Mouse (Mus musculus): ENCODE measurements around the gene Alpl. TPM values are rescaled to one million over a fixed set of nuclear protein-coding genes. Genes with fewer than 3 reads are reported as not detected.

Gene Alpl
- polyA plus RNA-seq, 1 experiment, result 1.2 TPM

GRCm38 (mm10) chr4:137812946-137813708, 16.9 kb upstream of the Alpl start:
- no peaks in the 10 kb centered on the region for H3K4me1 ChIP-seq (ENCODE audit: control insufficient read depth)
- no peak for TF ChIP-seq GATA1 (IDR thresholded peaks at IDR 0.05; ENCODE audit: low read length)
- no peaks in the 10 kb centered on the region for H3K36me3 ChIP-seq (ENCODE audit: control insufficient read depth)
- H3K27me3 ChIP-seq (ENCODE audit: control insufficient read depth), result peaks cover 2% of the 10 kb centered on the region; the same call in 1 of the 2 replicates
- no peak overlapping the region for H3K4me3 ChIP-seq (replicated peaks)
- no peaks in the 10 kb centered on the region for H3K9me3 ChIP-seq (ENCODE audit: control insufficient read depth, low read length)

- peaks cover 2% of the 10 kb centered on the region for H3K27me3 ChIP-seq (ENCODE audit: control insufficient read depth)
- TF ChIP-seq TAL1 (IDR thresholded peaks at IDR 0.05; ENCODE audit: low read length) (no peak), GATA1 (IDR thresholded peaks at IDR 0.05; ENCODE audit: low read length) (no peak)
- H3K4me3 ChIP-seq (replicated peaks), result no peak overlapping the region
- no peaks in the 10 kb centered on the region for H3K36me3 ChIP-seq (ENCODE audit: control insufficient read depth)
- peaks cover 4% of the 10 kb centered on the region for H3K9me3 ChIP-seq (ENCODE audit: control insufficient read depth, low read length)
- no peaks in the 10 kb centered on the region for H3K4me1 ChIP-seq (ENCODE audit: control insufficient read depth)
These were observed 13.8 kb upstream of the Alpl start for GRCm38 (mm10) chr4:137809999-137810398.

- no peak for TF ChIP-seq TAL1 (IDR thresholded peaks at IDR 0.05; ENCODE audit: low read length)
- no peak for TF ChIP-seq GATA1 (IDR thresholded peaks at IDR 0.05; ENCODE audit: low read length)
- Histone ChIP-seq H3K4me3 (replicated peaks) (no peak overlapping the region), H3K27me3 (ENCODE audit: control insufficient read depth) (no peaks in the 10 kb centered on the region; the same call in none of the 2 replicates), H3K9me3 (ENCODE audit: control insufficient read depth, low read length) (peaks cover 6% of the 10 kb centered on the region), H3K4me1 (ENCODE audit: control insufficient read depth) (no peaks in the 10 kb centered on the region), H3K36me3 (ENCODE audit: control insufficient read depth) (no peaks in the 10 kb centered on the region)
These were observed 11.2 kb upstream of the Alpl start for GRCm38 (mm10) chr4:137807301-137807851.

GRCm38 (mm10) chr4:137801196-137801595, 5.0 kb upstream of the Alpl start:
- no peak for TF ChIP-seq GATA1 (IDR thresholded peaks at IDR 0.05; ENCODE audit: low read length)
- Histone ChIP-seq H3K9me3 (ENCODE audit: control insufficient read depth, low read length) (peaks cover 6% of the 10 kb centered on the region), H3K4me3 (replicated peaks) (no peak overlapping the region), H3K4me1 (ENCODE audit: control insufficient read depth) (no peaks in the 10 kb centered on the region), H3K36me3 (ENCODE audit: control insufficient read depth) (no peaks in the 10 kb centered on the region), H3K27me3 (ENCODE audit: control insufficient read depth) (peaks cover 33% of the 10 kb centered on the region)

GRCm38 (mm10) chr4:137800324-137800723, 4.1 kb upstream of the Alpl start:
- H3K4me3 ChIP-seq (replicated peaks), result no peak overlapping the region
- H3K9me3 ChIP-seq (ENCODE audit: control insufficient read depth, low read length), result peaks cover 7% of the 10 kb centered on the region
- peaks cover 42% of the 10 kb centered on the region for H3K27me3 ChIP-seq (ENCODE audit: control insufficient read depth)
- H3K36me3 ChIP-seq (ENCODE audit: control insufficient read depth), result no peaks in the 10 kb centered on the region
- peaks cover 6% of the 10 kb centered on the region for H3K4me1 ChIP-seq (ENCODE audit: control insufficient read depth)
- TF ChIP-seq TAL1 (IDR thresholded peaks at IDR 0.05; ENCODE audit: low read length), result no peak
- no peak for TF ChIP-seq GATA1 (IDR thresholded peaks at IDR 0.05; ENCODE audit: low read length)

GRCm38 (mm10) chr4:137797038-137797437, 854 bp upstream of the Alpl start:
- TF ChIP-seq GATA1 (IDR thresholded peaks at IDR 0.05; ENCODE audit: low read length) (no peak), TAL1 (IDR thresholded peaks at IDR 0.05; ENCODE audit: low read length) (no peak)
- H3K27me3 ChIP-seq (ENCODE audit: control insufficient read depth), result peaks cover 67% of the 10 kb centered on the region
- H3K4me1 ChIP-seq (ENCODE audit: control insufficient read depth), result peaks cover 6% of the 10 kb centered on the region
- H3K36me3 ChIP-seq (ENCODE audit: control insufficient read depth), result no peaks in the 10 kb centered on the region
- no peak overlapping the region for H3K4me3 ChIP-seq (replicated peaks)
- peaks cover 3% of the 10 kb centered on the region; the same call in 1 of the 2 replicates for H3K9me3 ChIP-seq (ENCODE audit: control insufficient read depth, low read length)

- Histone ChIP-seq H3K4me1 (ENCODE audit: control insufficient read depth) (peaks cover 6% of the 10 kb centered on the region), H3K9me3 (ENCODE audit: control insufficient read depth, low read length) (peaks cover 3% of the 10 kb centered on the region; the same call in 1 of the 2 replicates), H3K27me3 (ENCODE audit: control insufficient read depth) (peaks cover 61% of the 10 kb centered on the region), H3K36me3 (ENCODE audit: control insufficient read depth) (no peaks in the 10 kb centered on the region), H3K4me3 (replicated peaks) (no peak overlapping the region)
- no peak for TF ChIP-seq GATA1 (IDR thresholded peaks at IDR 0.05; ENCODE audit: low read length)
- no peak for TF ChIP-seq TAL1 (IDR thresholded peaks at IDR 0.05; ENCODE audit: low read length)
These were observed 1.8 kb downstream of the Alpl start for GRCm38 (mm10) chr4:137794178-137794900.

- Histone ChIP-seq H3K4me3 (replicated peaks) (no peak overlapping the region), H3K36me3 (ENCODE audit: control insufficient read depth) (no peaks in the 10 kb centered on the region), H3K9me3 (ENCODE audit: control insufficient read depth, low read length) (peaks cover 3% of the 10 kb centered on the region; the same call in 1 of the 2 replicates), H3K27me3 (ENCODE audit: control insufficient read depth) (peaks cover 58% of the 10 kb centered on the region), H3K4me1 (ENCODE audit: control insufficient read depth) (peaks cover 6% of the 10 kb centered on the region)
- TF ChIP-seq TAL1 (IDR thresholded peaks at IDR 0.05; ENCODE audit: low read length), result no peak
- no peak for TF ChIP-seq GATA1 (IDR thresholded peaks at IDR 0.05; ENCODE audit: low read length)
These were observed 2.6 kb downstream of the Alpl start for GRCm38 (mm10) chr4:137793611-137794010.

- Histone ChIP-seq H3K27me3 (ENCODE audit: control insufficient read depth) (peaks cover 39% of the 10 kb centered on the region), H3K4me3 (replicated peaks) (no peak overlapping the region), H3K4me1 (ENCODE audit: control insufficient read depth) (peaks cover 6% of the 10 kb centered on the region), H3K9me3 (ENCODE audit: control insufficient read depth, low read length) (peaks cover 3% of the 10 kb centered on the region; the same call in 1 of the 2 replicates), H3K36me3 (ENCODE audit: control insufficient read depth) (no peaks in the 10 kb centered on the region)
- TF ChIP-seq TAL1 (IDR thresholded peaks at IDR 0.05; ENCODE audit: low read length), result no peak
- TF ChIP-seq GATA1 (IDR thresholded peaks at IDR 0.05; ENCODE audit: low read length), result no peak
These were observed 4.7 kb downstream of the Alpl start for GRCm38 (mm10) chr4:137791440-137791839.

Data from erythroblast, embryonic 14.5 days (primary cell).